ENCODE assay signal across 8 mouse cellular contexts in the genomic region with DNA sequence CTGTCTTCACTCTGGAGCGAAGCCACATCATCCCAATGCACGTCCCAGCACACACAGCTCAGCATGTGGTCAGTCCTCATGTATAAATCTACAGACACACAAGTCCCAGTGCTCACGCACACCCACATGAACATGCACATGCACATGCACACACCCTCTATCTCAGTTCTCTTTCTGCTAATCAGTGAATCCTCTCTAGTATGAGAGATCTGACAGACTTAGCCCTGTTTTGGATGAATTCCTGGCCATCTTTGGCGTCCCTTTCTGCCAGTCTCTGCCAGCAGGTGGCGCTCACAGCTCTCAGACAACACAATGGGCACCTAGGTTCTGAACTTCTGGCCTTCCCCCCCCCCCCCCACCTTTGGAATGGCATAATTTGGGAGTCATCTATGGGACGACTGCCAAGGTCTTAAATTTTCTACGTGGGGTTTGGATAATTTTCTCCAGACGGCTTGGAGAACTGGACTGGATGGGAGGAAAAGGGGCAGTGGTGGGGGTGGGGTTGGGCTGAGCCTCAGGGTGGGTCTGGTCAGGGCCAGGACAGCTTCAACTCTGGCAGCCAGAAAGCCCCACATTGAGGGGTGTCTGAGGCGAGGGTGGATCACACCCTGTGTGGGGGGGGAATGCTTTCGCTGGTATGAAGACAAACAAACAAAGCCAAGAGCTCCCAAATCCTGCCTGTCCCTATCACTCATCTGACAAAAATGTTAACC.
DNase-seq lines count a peak whose midpoint lies in the region; ATAC-seq lines count a peak whose summit lies in the region.

No protein-coding gene starts in this region.

- H3K36me3 ChIP-seq in forebrain, embryonic 14.5 days (ENCODE audit: control insufficient read depth, insufficient read depth, low read length), result no peaks in the 10 kb centered on the region

- peaks cover 15% of the 10 kb centered on the region for H3K4me1 ChIP-seq in forebrain, embryonic 14.5 days (ENCODE audit: control insufficient read depth, insufficient read depth, low read length)

- H3K9ac ChIP-seq in forebrain, embryonic 14.5 days (ENCODE audit: low read length), result no peak overlapping the region

- no peaks in the 10 kb centered on the region for H3K9me3 ChIP-seq in forebrain, embryonic 14.5 days (replicated peaks; ENCODE audit: control insufficient read depth, low read length)

- H3K27ac ChIP-seq in forebrain, embryonic 14.5 days (ENCODE audit: low read depth, low read length), result no peak overlapping the region

- H3K4me3 ChIP-seq in forebrain, embryonic 14.5 days (ENCODE audit: low read depth, low read length), result no peak overlapping the region

- H3K4me2 ChIP-seq in forebrain, embryonic 14.5 days (ENCODE audit: low read length), result no peak overlapping the region

- peak; percentile 60 for DNase-seq in ES-CJ7 (ENCODE audit: low read depth, low spot score)
- DNase-seq in c-Kit-positive CD71-positive TER-119-negative erythroid progenitor cells, embryonic 14.5 days (ENCODE audit: low read depth), result peak; percentile 29
- DNase-seq in forebrain, embryonic 14.5 days (ENCODE audit: low spot score), result peak; percentile 76
- peak; percentile 90 for DNase-seq in heart, postnatal 4 days
- peak; percentile 88 to 90 for DNase-seq in layer of hippocampus, postnatal 10 days (ENCODE audit: low spot score in 2 of 2)
- peak; percentile 80 for DNase-seq in lung, postnatal 25 days (ENCODE audit: low spot score)
- DNase-seq in right cerebral cortex, adult 18-20 months, result peak; percentile 68
- peak; percentile 69 to 84 for DNase-seq in urinary bladder, adult 18-20 months (ENCODE audit: low spot score in 2 of 2)

- H3K27me3 ChIP-seq in forebrain, embryonic 14.5 days (replicated peaks; ENCODE audit: control insufficient read depth, insufficient read depth, low read length), result peaks cover 42% of the 10 kb centered on the region

- 22% methylated on average over 10 of the region's 10 CpGs for WGBS in forebrain, embryonic 14.5 days

- peak; percentile 63 for ATAC-seq in forebrain, embryonic 14.5 days

Comparison
In these comparisons a context has a peak if more than half of its experiments do, and no peak if none do; other contexts are left out.
1. DNase-seq: peak in every context shown above with its lines; median percentile 90 in heart, postnatal 4 days; 89 in layer of hippocampus, postnatal 10 days; 80 in lung, postnatal 25 days; 76 in urinary bladder, adult 18-20 months; 76 in forebrain, embryonic 14.5 days; 68 in right cerebral cortex, adult 18-20 months; 60 in ES-CJ7; 29 in c-Kit-positive CD71-positive TER-119-negative erythroid progenitor cells, embryonic 14.5 days.